Mouse (Mus musculus) E14TG2a.4 (cell line): ENCODE data around the gene Hist1h4d.
"Not testable (repeated sequence)": the region's sequence is repeated elsewhere in the genome, so short reads cannot be mapped to it uniquely, and the experiment has no call there.

Experiments used
- CTCF ChIP-seq: conservative IDR thresholded peaks from 2 replicates; pipeline ENCODE4 v1.5.1; 2014; ENCODE audit warnings: low read length
- NANOG ChIP-seq: IDR thresholded peaks from 2 replicates; pipeline ENCODE4 v1.6.1; 2014; ENCODE audit warnings: borderline replicate concordance, low read length, mixed read lengths
- POU5F1 ChIP-seq: IDR thresholded peaks from 2 replicates; pipeline ENCODE4 v1.6.1; 2014; ENCODE audit warnings: low read length, borderline replicate concordance

- TF ChIP-seq CTCF, NANOG, POU5F1: not testable (repeated sequence)
These were observed 9.7 kb upstream of the Hist1h4d start for GRCm38 (mm10) chr13:23571504-23572217.
